Mouse (Mus musculus): ENCODE measurements around the gene A830031A19Rik. TPM values are rescaled to one million over a fixed set of nuclear protein-coding genes. Genes with fewer than 3 reads are reported as not detected.
A peak's percentile ranks its signal among the peaks of the same experiment; 100 is the strongest.

The A830031A19Rik gene
- total and polyA plus RNA-seq, 3 experiments, result not detected

DNA sequence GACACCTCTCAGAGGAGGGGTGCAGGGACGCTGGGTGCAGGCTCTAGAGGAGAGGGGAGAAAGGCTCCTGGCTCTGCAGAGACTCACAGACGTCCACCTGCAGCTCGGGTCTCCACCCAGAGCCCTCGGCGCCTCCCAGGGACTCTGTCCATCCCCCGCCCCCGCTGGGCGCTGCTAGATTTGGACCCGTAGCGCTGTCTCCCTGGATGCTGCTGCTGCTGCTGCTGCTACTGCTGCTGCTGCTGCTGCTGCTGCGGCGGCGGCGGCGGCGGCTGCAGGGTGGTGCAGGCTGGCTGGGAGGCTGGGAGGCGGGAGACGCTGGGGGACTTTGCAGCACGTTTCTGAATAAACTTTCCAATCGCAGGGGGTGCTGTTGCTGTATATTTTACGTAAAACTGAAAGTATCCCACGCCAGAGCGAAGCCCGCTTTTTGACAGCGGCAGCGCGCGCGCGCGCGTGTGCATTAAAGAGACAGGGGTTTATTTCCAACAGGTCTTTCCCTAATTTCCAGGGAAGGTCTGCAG lies 1.3 kb upstream of the A830031A19Rik start (continued):
- TF ChIP-seq SMC3 (IDR thresholded peaks at IDR 0.05; ENCODE audit: low read depth, low read length), result no peak

GRCm38 (mm10) chr11:24075486-24076126 lies 752 bp upstream of the A830031A19Rik start:
- Histone ChIP-seq H3K4me3 (ENCODE audit: control insufficient read depth in 1 of 2, insufficient read depth in 1 of 2, low read depth in 2 of 2, low read length in 2 of 2) (peak overlapping the region; percentile 77 to 82), H3K27me3 (ENCODE audit: control insufficient read depth in 1 of 2, insufficient read depth in 2 of 2, low read length in 2 of 2) (no peaks in the 10 kb centered on the region)
- TF ChIP-seq TAL1 (IDR thresholded peaks at IDR 0.05; ENCODE audit: low read length) (no peak), MAX (IDR thresholded peaks at IDR 0.05; ENCODE audit: low read length) (0 out of 2 replicates have a peak, but pooled peaks have one; percentile 33), HCFC1 (IDR thresholded peaks at IDR 0.05; ENCODE audit: low read depth, low read length) (no peak; the same call in 1 of the 2 replicates), POLR2AphosphoS5 (IDR thresholded peaks at IDR 0.05; ENCODE audit: borderline replicate concordance, low read depth, low read length) (no peak), SIN3A (IDR thresholded peaks at IDR 0.05; ENCODE audit: low read length) (peak; percentile 62; the same call in 1 of the 2 replicates), POLR2AphosphoS2 (IDR thresholded peaks at IDR 0.05; ENCODE audit: low read length) (no peak), ELF1 (IDR thresholded peaks at IDR 0.05; ENCODE audit: low read depth, low read length) (no peak), USF2 (IDR thresholded peaks at IDR 0.05; ENCODE audit: borderline replicate concordance in 1 of 2, insufficient read depth in 1 of 2, low read depth in 1 of 2, low read length in 2 of 2) (no peak), GATA1 (IDR thresholded peaks at IDR 0.05; ENCODE audit: low read depth, low read length) (no peak), BHLHE40 (IDR thresholded peaks at IDR 0.05; ENCODE audit: borderline replicate concordance, low read depth, low read length) (no peak), MAZ (IDR thresholded peaks at IDR 0.05; ENCODE audit: low read depth, low read length) (peak; percentile 88), ZKSCAN1 (IDR thresholded peaks at IDR 0.05; ENCODE audit: low read depth, low read length) (no peak; the same call in 1 of the 2 replicates), CTCF (IDR thresholded peaks at IDR 0.05 in 2 of 3, conservative IDR thresholded peaks at IDR 0.05 in 1 of 3; ENCODE audit: control insufficient read depth in 1 of 3, insufficient read depth in 1 of 3, low read depth in 2 of 3, low read length in 3 of 3, poor library complexity in 1 of 3, severe bottlenecking in 1 of 3) (no peak), EP300 (IDR thresholded peaks at IDR 0.05; ENCODE audit: low read depth in 1 of 2, low read length in 2 of 2) (peak in 1 of 2 experiments; percentile 9; a peak in 1 of 4 replicates), MEF2A (IDR thresholded peaks at IDR 0.05; ENCODE audit: extremely low read depth, insufficient replicate concordance, low read depth, low read length, poor library complexity, severe bottlenecking) (no peak), UBTF (IDR thresholded peaks at IDR 0.05; ENCODE audit: borderline replicate concordance, insufficient read depth, low read depth, low read length) (no peak), ZNF384 (IDR thresholded peaks at IDR 0.05; ENCODE audit: low read depth, low read length) (peak; percentile 97), GABPA (IDR thresholded peaks at IDR 0.05; ENCODE audit: low read depth, low read length) (no peak), ZMIZ1 (IDR thresholded peaks at IDR 0.05; ENCODE audit: low read depth, low read length) (peak; percentile 57; the same call in 1 of the 2 replicates), MYC (IDR thresholded peaks at IDR 0.05; ENCODE audit: low read depth, low read length) (no peak), POLR2A (IDR thresholded peaks at IDR 0.05; ENCODE audit: control insufficient read depth in 1 of 2, insufficient read depth in 1 of 2, low read depth in 1 of 2, low read length in 2 of 2, poor library complexity in 1 of 2) (0 out of 4 replicates have a peak, but pooled peaks of 1 of the 2 experiments have one; percentile 45), MXI1 (IDR thresholded peaks at IDR 0.05; ENCODE audit: low read depth, low read length) (peak; percentile 26), TCF12 (IDR thresholded peaks at IDR 0.05; ENCODE audit: low read depth, low read length) (no peak; the same call in 1 of the 2 replicates), KAT2A (conservative IDR thresholded peaks at IDR 0.05; ENCODE audit: low read depth, low read length) (no peak), ETS1 (IDR thresholded peaks at IDR 0.05; ENCODE audit: low read depth, low read length) (peak; percentile 28; the same call in 1 of the 2 replicates), JUND (IDR thresholded peaks at IDR 0.05; ENCODE audit: low read depth, low read length) (no peak), RCOR1 (IDR thresholded peaks at IDR 0.05; ENCODE audit: low read depth, low read length) (no peak), NELFE (IDR thresholded peaks at IDR 0.05; ENCODE audit: low read depth, low read length) (peak; percentile 31; the same call in 1 of the 2 replicates), SMC3 (IDR thresholded peaks at IDR 0.05; ENCODE audit: low read depth, low read length) (no peak), TBP (IDR thresholded peaks at IDR 0.05; ENCODE audit: low read depth, low read length) (peak; percentile 50), MYB (IDR thresholded peaks at IDR 0.05; ENCODE audit: low read depth, low read length) (no peak), ZC3H11A (IDR thresholded peaks at IDR 0.05; ENCODE audit: low read depth, low read length) (no peak), CHD1 (IDR thresholded peaks at IDR 0.05; ENCODE audit: low read depth, low read length) (no peak; the same call in none of the 2 replicates)

More at GRCm38 (mm10) chr11:24075486-24076126, 752 bp upstream of the A830031A19Rik start:
- no peaks in the 10 kb centered on the region for H3K9me3 ChIP-seq (replicated peaks; ENCODE audit: insufficient read depth, low read length)
- peaks cover 0 to 8% of the 10 kb centered on the region in 2 experiments; a peak in 2 of 4 replicates for H3K36me3 ChIP-seq (ENCODE audit: control insufficient read depth in 1 of 2, insufficient read depth in 2 of 2, low read length in 2 of 2)
- H3K27ac ChIP-seq (ENCODE audit: control insufficient read depth, low read depth, low read length), result peak overlapping the region; percentile 93
- H3K9ac ChIP-seq (ENCODE audit: control insufficient read depth, low read depth, low read length, poor library complexity, severe bottlenecking), result peak overlapping the region; percentile 94
- peaks cover 49% of the 10 kb centered on the region for H3K79me2 ChIP-seq (ENCODE audit: control insufficient read depth, insufficient read depth, low read length, poor library complexity)
- peak; percentile 84 for DNase-seq (ENCODE audit: low read depth, low spot score)
- no peaks in the 10 kb centered on the region for H3K4me1 ChIP-seq (ENCODE audit: control insufficient read depth in 1 of 2, insufficient read depth in 2 of 2, low read length in 2 of 2)

All from MEL (cell line).